Mouse (Mus musculus): ENCODE data around the gene St6galnac4.

Gene St6galnac4

DNA sequence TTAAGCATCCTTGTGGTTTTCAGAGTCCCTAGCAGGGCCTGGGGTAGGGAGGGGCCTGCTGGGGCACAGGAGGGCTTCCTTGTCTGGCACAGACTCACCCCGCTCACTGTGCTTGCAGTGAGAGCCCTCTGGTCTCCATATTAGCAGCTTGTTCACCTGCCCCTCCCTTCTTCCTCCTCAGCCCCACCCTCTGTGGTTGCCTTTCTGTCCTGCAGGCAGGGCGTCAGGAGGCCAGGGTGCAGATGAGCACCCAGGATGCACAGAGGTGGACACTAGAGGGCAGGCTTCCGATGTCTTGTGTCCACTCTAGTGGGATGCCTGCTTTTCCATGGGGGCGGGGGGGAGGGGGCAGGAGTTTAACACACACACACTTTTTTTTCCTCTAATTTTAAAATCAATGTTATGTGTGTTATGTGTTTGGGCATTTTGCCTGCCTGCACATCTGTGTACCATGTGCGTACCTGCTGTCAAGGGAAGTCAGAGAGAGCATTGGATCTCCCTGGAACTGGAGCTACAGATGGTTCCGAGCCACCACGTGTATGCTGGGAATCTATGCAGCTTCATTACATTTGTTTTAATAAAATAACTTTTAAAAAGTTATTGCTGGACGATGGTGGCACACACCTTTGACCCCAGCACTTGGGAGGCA is 14.6 kb downstream of the St6galnac4 start:
- no peak for DNase-seq (ENCODE audit: low spot score)

DNA sequence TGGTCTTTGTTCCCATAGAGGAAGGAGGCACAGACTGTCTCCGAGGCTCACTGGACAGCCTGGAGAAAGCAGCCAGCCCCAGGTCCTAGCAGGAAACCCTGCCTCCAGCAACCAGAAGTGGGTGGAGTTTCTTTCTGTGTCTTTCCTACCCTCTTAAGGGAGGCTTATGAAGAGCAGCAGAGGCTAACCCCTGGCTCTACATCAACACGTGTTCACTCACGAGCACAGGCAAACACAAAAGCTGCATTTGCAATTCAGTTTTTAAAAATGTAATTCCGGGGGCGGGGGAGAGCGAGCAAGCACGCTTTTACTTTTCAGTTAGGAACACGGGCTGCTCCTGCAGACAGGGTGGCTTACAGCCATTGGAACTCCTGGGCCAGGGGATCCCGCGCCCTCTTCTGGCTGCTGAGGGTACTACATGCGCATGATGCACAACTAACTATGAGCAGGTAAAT is 15.7 kb downstream of the St6galnac4 start:
- DNase-seq (ENCODE audit: low spot score), result no peak

DNA sequence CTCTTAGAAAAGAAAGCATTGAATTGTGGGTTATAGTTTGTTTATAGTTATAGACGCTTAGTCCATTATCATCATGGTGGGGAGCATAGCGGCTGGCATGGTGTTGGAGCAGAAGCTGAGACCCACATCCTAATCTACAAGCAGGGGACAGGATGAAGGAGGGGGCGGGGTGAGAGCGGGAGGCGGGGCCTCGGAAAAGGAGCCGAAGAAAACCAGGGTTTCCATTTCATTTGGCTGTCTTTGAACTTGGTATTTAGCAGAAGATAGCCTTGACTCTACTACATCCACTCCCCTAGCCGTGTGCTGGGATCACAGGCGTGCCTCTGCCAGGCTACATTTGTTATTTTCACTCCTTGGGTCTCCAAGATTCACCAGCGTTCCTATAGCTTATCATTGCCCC is 17.7 kb downstream of the St6galnac4 start:
- no peak for DNase-seq (ENCODE audit: low spot score)

DNA sequence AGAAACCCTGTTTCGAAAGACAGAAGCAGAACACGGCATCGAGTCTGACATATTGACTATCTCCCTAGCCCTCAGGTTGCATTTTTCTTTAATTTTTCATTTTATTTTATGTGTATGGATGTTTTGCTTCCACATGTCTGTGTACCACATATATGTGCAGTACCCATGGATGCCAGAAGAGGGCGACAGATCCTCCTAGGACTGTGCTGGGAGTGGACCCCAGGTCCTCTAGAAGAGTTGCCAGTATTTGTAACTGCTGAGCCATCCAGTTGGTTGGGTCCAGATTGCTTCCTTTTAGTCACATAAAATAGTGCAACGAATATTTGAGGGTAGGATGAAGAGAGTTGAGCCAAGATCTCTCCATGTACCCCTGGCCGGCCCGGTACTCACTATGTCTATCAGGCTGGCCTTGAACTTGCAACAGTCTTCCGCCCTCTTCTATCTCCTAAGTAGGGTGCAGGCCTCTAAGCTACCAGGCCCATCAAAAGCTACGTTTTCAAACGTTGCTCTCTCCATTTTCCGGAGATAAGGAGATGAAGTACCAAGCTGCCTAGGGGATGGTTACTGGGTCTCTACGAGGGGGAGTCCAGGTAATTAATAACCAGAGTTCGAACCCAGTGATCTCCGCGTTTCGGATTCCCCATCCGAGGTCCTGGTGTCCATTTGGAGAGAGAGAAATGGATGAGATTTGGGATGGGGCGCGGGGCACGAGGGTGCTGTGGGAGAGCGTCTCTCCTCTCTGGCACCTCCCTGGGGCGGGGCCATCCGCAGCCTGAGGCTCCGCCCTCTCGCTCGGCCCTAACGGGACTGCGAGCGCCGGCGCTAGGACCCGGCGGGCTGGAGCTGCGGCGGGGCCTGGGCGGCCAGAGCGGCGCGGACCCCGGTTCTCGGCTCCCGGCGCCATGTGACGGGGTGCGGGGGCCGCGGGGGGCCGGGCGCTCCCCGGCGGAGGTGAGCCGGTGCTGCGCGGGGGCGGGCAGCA is 19.6 kb downstream of the St6galnac4 start:
- peak; percentile 86 for DNase-seq (ENCODE audit: low spot score)

DNA sequence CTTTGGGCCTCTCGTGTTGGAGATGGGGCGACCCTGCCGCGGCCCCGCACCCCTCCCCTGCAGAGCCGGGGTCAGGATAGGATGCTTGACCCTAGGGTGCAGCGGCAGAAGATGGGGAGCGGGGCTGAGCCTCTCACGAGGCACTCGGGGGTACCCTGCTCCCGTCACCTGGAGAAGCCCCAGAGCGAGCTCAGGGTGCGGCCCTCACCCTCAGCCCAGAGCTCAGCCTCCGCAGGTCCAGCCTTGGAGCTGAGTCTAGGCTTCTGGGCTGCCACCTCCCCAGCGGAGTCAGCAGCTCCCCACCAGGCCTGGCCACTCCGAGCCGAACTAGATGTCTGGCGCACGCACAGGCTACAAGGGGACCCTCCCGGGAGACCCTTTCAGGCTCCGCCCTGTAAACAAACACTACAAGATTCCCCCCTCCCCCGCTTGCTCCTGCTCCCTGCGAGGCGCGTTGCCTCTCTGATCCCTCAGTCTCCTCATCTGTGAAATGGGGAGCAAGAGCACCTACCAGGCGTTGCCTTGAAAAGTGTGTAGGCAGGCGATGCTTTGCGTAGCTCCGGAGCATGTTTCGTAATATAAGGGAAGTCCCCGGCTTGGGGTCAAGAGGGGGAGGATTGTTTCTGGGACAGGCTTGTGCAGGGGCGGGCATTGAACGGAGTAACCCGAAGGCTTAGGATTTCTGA is 20.5 kb downstream of the St6galnac4 start:
- peak; percentile 57 for DNase-seq (ENCODE audit: low spot score)

DNA sequence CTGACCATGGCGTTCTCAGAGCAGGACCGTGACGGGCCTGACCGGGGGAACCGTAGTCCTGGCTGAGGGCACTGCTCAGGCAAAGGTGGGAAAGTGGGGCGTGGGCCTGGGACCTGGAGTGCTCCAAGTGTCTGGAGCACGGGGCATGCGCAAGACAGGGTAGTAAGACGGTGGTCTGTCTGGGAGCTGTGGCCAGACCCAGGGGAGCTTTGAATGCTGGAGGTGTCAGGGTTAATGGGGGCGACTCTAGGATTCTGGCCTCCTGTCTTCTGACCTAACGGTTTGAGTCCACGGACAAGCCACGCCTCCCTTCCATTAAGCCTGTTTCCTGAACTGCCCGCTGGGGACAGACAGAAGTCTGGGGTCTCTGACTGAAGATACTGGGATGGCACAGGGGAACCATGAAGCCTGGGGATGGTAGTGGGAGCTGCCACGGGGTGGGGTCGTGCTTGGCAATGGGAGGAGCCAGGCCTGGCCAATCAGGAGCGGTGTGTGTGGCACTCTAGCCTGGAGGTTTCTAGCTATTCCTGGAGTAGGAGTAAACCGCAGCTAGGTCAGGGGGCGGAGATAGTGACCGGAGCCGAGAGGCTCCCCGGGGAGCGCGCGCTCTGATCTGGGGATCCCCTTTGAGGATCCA is 21.4 kb downstream of the St6galnac4 start:
- DNase-seq (ENCODE audit: low spot score), result peak; percentile 63

DNA sequence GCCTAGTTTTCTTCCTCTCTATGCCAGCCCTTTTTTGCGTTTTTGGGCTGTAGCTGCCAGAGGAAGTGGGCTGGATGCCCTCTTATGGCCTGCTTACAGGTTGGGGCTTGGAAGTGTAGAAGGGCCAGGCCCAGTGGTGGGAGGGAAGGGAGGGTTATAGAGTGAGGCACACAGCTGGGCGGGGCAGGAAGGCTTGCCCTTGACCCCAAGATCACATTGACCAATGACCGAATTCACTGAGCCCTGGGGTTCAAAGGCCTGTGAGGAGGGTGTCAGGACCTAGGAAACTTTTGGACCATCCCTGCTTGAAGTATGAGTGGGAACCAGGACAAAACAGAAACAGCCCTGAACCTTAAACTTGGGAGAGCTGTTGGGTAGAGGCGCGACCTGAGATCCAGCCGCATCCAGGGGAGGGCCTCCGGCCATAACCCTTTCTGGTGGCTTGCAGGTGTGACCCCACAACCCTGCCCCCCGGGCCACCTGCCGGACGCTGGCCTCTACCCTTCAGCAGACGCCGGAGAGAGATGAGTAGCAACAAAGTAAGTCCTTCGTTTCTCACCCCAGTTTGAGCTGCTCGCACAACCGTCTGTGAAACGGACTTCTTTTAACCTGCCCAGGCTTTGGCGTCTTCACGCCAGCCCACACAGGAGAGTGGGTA is 22.0 kb downstream of the St6galnac4 start:
- no peak for DNase-seq (ENCODE audit: low spot score)

DNA sequence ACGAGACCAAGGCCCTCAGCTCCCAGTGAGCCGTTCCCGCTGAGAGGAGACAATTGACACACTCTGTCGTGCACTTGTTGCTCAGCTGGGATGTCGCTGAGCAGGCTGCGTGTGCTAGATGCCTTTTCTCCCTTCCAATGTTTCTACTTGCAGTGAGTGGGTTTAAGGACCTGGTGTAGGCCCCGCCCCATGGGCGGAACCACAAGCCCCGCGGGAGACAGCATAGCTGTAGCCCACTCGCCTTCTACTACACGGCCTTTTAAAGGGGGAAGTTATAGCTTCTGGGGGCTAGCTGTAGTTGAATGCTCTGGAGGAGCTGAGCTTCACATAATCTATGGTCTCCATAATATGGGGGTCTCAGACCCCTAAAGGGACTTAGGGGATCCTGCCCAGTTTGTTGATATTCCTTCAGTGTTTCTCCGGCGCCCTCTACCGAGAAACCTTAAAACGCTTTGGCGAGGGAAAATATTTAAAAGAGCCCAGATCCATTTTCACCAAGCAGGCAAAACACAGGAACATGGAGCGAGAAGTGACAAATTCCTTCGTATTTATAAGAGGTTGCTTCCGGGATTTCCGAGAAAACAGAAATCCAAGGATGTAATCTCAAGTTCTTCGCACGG is 23.8 kb downstream of the St6galnac4 start:
- no peak for DNase-seq (ENCODE audit: low spot score)

DNA sequence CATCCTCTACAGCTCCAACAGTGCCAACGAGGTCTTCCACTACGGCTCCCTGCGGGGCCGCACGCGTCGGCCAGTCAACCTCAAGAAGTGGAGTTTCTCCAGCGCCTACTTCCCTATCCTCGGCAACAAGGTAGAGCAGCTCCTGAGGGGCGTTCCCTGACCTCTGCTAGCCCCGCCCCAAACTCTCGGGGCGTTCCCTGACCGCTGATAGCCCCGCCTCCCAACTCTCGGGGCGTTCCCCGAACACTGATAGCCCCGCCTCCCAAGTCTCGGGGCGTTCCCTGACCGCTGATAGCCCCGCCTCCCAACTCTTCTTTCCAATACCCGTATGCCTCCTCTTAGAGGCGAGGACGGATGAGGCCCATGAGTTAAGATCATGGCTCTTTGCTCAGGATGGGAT is 25.4 kb downstream of the St6galnac4 start:
- DNase-seq (ENCODE audit: low spot score), result no peak

DNA sequence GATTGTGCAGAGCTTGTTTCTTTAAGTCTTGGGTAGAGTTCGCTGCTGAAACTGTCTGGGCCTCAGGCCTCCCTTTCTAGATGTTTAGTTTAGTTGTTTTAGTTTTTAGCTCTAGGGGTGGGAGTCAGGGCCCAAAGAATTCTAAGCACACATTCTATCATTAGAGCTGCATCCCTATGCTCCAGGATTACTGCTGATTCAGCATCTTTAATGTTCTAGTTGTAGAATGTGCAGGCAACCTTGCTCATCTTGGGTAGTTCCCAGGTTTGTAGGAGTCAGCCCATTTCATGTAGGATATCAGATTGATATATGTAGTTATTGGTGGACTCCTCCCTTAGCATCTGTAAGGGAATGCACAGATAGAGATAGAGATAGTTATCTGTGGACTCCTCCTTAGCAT is 30.2 kb downstream of the St6galnac4 start:
- no peak for DNase-seq (ENCODE audit: low spot score)

DNA sequence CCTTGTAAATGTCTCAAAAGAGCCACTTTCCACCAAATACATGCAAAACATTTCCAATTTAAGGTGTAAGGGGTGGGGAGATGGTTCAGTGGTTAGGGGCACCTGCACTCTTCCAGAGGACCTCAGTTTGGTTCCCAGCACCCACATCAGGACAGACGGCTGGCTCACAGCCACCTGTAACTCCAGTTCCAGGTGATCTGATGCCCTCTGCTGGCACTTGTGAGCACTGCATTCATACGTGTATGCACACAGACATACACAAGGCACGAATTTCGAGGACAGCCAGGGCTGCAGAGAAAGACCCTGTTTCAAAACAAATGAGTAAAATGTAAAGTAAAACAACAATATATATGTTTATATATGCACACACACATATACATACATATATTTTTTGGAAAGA is 30.7 kb downstream of the St6galnac4 start:
- no peak for DNase-seq (ENCODE audit: low spot score)

DNA sequence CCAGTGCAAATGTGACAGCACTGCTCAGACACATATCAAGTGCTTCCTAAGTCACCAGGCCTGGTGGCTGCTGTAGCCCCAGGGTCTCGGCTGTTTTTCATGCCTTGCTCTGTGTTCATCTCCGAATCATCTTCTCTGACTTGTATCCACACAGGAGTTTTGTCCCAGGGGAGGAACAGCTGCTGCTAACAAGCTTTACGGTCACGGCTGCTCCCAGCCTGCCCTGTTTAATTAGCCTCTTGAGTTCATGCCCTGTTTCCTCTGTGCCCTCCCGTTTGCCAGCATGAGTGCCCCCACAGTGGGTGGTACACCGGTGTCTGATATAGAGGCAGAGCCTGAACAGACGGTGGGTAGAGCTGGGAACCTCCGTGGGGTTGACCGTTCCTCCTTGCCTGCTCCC is 31.2 kb downstream of the St6galnac4 start:
- DNase-seq (ENCODE audit: low spot score), result peak; percentile 72

DNA sequence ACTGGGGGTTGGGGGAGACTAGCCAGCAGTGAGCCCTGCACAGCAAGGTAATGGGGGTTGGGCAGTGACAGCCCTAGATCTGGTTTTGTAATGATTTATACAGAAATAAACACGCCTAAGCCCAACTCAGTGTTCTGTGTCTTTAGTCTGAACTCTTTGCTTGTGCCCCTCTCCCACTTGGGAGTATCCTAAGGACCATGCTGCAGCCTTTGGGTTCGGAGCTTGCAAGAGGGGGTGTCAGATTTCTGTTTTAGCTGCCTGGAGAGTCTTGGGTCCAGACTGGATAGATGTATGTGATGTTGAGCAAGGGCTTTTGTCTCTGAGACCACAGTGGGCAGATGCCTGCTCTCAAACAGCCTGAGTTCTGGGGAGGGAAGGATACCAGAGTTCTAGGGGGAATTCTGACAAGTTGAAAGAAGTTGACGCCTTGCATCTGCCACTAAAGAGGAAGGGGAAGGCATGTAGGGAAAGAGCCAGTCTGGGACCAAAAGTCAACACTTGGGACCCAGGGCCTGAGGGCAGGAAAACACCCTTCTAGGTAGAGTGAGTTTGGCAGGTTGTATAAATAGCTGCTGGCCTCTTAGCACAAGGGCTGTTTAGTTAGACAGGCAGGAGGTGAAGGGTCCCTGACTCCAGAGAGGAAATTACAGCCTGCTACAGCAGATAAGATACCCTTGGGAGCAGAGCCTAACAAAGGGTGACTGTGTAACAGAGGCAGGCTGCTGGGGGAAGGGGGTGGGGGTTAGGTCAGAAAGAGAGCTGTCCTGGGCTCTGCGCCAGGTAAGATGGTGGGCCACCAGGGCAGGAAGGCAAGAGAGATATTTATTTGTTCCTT is 34.0 kb downstream of the St6galnac4 start:
- peak; percentile 94 for DNase-seq (ENCODE audit: low spot score)

DNA sequence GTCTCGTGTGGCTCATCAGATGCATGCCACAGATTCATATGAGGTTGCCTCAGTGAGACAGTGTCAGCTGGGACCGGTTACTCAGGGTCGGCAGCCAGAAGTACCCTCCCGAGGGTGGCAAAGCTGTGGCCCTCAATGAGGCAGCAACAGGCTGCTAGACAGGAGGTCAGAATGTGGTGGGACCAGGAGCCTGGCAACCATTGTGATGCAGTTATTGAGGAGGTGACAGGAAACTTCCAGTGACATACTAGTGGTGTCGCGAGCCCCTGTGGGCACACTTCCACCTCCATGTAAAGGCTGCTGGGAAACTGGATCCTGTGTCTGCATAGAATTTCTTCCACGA is 34.6 kb downstream of the St6galnac4 start, which contains the start of gene Ak1:
Gene Ak1, plus strand, starts transcription at position 242 of the 343 bp plus-strand sequence.
- no peak for DNase-seq (ENCODE audit: low spot score)

DNA sequence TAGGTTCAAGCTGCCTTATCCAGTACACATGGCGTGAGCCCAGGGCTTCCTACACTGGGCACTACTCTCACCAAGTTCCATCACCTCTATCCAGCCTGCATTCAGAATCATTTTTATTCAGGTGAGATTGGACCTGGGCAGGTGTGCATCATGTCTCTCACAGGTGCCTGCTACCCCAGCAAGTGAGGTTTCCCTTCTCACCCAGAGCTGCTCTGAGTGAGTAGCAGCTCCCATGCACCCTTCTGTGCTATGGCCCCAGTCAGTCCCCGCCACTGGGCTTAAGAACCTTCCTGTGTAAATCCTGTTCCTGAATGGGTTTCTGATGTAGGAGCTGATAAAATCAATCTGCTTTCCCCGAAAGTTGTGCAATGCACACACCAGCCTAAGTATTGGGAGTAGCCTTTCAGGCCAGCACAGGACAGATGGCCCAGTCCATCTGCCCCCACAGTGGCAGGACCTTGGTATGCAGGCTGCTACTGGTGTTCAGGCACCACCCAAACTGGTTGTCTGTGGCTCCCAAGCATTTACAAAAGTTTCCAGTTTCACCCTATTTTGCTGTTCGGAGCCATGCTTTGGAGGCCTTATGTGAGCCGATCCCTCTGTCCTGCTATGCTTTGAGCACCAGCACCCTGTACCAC is 37.3 kb downstream of the St6galnac4 start:
- peak; percentile 40 for DNase-seq (ENCODE audit: low spot score)

DNA sequence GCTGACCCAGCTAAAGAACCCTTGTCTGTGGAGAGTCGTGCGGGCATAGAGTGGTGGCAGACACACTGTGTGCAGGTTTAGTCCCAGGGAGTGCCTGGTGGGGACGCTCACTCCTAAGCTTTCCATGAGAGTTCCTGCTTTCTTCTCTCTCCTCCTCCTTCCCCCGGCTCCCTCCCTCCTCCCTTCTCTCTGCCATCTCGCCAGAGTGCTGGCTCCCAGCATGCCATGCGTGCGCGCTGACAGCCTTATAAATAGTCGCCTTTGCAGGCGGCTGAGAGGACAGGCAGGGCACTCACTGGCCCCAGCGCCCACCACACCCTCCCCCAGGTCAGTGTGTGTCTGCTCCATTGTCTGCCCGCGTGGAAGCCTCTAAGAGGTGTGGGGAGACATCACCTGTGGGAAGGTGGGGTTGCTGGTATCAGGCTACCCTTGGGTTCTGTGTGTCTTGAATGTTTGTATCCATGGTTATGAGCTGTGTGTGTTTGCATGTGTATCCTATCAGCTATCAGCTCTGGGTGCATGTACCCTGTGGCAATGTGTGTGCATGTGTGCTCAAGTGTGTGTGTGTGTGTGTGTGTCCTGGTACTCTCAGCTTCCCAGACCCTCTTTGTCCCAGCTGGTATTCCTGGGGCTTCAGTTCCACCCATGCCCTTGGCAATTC is 38.4 kb downstream of the St6galnac4 start:
- peak; percentile 83 for DNase-seq (ENCODE audit: low spot score)

DNA sequence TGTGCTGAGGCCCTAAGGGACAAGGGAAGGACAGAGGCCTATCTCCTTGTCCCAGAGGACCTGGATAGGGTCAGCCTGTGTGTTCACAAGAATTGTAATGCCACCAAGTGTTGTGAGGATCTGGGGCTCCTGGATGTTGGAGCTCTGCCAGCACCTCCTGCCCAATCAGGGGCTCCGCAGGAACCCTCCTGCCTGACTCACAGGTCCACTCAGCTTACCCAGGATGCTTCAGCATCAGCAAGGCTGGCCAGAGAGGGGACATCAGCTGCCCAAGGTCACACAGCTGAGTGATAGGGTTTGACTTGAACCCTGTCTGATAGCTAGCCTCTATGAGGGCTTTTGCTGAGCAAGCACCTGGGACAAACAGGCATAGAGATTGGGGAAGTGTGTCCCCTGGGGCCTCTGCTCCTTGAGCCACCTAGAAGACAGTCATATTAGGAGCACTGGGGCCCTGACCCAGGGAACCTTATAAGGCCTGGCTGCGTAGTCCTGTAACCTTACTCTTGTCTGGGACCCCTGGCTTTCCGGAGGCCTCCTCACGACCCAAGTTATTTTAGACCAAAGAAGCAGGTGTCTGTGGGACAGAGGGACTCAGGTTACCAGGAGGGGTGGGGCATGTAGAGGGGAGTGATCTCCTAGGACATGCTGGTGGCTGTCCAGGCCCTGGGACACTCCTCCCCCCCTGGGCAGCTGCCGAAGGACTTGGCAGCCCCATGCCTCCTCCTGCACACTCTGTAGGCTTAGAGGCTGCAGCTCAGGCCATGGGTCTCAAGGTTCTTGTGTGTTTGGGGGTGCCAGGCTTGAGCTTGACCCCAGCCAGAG is 39.2 kb downstream of the St6galnac4 start:
- peak; percentile 70 for DNase-seq (ENCODE audit: low spot score)
